Mouse (Mus musculus): ENCODE results near the gene Camkv.

Gene Camkv

DNA sequence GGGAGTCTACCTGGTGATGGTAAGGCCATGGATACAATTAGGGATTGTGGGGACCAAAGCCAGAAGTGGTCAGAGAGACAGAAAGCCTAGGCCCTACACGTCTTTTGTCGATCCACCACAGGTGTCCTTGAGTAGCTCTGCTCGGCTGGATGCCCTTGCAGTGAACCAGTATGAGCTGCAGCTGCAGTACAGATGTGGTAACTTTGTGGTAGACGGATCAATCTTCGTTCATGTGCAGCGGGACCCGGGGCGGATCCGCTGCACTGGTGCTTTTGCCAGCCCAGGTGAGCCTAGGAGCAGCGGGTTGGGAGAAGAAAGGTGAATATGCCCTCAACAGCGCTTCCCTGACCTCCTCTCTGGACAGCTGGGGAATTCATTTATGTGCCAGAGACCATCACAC, 57.5 kb downstream of the Camkv start:
- DNase-seq: no peak

GRCm38 (mm10) chr9:107994464-107994863, 59.0 kb downstream of the Camkv start:
- no peak for DNase-seq

- no peak for DNase-seq
Observed at GRCm38 (mm10) chr9:107995513-107995912, 60.0 kb downstream of the Camkv start.

DNA sequence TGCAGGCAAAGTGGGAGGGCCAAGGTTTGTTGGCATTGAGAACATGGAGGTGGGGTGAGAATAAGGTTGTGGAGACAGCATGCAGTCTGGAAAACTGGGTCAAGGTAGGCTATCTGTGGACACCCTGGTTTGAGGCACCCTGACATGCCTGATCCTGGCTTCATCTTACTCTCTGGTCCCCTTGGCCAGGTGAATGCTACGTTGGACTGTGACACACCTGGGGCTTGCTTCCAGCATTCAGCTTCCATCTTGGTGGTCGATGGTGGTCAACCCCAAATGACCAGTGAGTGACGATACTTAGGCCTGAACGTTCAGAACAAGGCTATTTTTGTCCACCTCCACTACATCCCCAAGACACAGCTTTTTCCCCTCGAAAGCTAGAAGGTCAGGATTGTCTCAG, 60.6 kb downstream of the Camkv start, which contains the start of gene Gm20662:
Gene Gm20662 (plus strand): TSS at position 301 of the 400 bp plus-strand sequence.
- DNase-seq: no peak
